8 mouse cellular contexts compared by ENCODE assay signal in the genomic region with DNA sequence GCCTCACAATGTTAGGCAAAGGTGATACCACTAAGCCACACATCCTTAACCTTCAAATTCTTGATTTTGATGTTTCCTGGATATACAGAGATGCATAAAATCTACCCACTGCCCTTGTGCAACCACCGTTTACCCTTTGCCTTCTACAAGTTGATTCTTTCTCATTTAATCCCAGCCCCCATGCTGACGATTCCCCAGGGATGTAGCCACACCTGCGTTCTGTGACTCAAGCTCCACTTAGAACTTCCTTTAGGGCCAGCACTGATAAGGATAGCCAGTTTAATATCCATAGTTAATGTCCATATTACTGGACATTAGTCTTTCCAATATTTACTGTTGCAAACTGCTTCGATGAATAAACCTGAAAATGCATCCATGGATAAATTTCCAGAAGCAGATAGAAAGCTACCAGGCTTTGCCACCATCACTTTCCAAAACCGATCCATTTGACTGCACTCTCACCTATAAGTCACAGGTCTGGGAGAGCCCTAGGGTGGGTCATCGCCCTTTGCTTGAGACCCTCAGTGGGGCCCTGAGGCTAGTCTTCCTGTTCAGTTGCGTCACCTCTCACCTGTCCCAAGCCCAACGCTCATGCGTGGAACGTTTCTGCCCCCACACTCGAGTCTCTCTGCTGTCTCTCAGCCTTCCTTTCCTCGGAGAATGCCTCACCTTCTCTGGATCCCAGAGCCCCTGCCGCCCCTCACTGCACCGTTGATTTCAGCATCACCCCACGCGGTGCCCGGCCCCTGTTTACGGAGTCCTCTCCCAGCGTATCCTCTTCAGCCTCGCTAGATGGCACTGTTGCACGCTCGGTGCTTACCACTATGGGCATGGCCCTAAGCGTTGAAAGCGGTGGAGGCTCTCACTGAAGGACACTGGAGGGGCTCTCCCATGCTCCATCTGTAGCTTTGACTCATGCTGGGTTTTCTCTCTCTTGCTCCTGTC. TPM values are rescaled to one million over a fixed set of nuclear protein-coding genes. Genes with fewer than 3 reads are reported as not detected.
DNase-seq lines count a peak whose midpoint lies in the region; ATAC-seq and TF ChIP-seq lines count a peak whose summit lies in the region.

No protein-coding gene starts in this region.

- H3K27me3 ChIP-seq in C2C12 (ENCODE audit: control insufficient read depth, insufficient read depth, insufficient read length) = no peaks in the 10 kb centered on the region
- no peaks in the 10 kb centered on the region for H3K27me3 ChIP-seq in embryonic facial prominence, embryonic 13.5 days
- H3K27me3 ChIP-seq in splenic B cell, adult 2 months (ENCODE audit: control insufficient read depth, insufficient read depth, low read length, poor library complexity, severe bottlenecking) = no peaks in the 10 kb centered on the region

- peak overlapping the region; percentile 56 for H3ac ChIP-seq in C2C12 (ENCODE audit: control insufficient read depth, insufficient read length, low read depth)

- ATAC-seq in embryonic facial prominence, embryonic 13.5 days (ENCODE audit: insufficient number of reproducible peaks, insufficient read depth, low FRiP score, low TSS enrichment, low read depth) = peak; percentile 79
- peak; percentile 92 for ATAC-seq in monocyte, adult 5-6 weeks (replicated peaks; ENCODE audit: insufficient number of reproducible peaks, low FRiP score, low TSS enrichment, poor library complexity, severe bottlenecking)

- peak; percentile 40 to 41 for DNase-seq in adrenal gland, postnatal 4 days (ENCODE audit: low spot score in 2 of 2)
- peak; percentile 72 for DNase-seq in heart, adult 8-10 months (ENCODE audit: low spot score)
- DNase-seq in kidney, adult 8-10 months = peak; percentile 64 to 67
- DNase-seq in liver = peak; percentile 83
- peak; percentile 93 for DNase-seq in splenic B cell, adult 2 months (ENCODE audit: low read depth, low spot score)

- peaks cover 59% of the 10 kb centered on the region for H3K79me2 ChIP-seq in C2C12 (ENCODE audit: control insufficient read depth, insufficient read depth)

- WGBS in embryonic facial prominence, embryonic 13.5 days = 5% methylated on average over 24 of the region's 24 CpGs

- TF ChIP-seq CTCF in C2C12 (IDR thresholded peaks at IDR 0.05; ENCODE audit: control insufficient read depth, insufficient read depth, insufficient read length) = peak; percentile 93

- peaks cover 14% of the 10 kb centered on the region for H3K4me1 ChIP-seq in embryonic facial prominence, embryonic 13.5 days

- H3K4me3 ChIP-seq in C2C12 (ENCODE audit: insufficient read depth, poor library complexity, severe bottlenecking) = peak overlapping the region; percentile 72
- H3K4me3 ChIP-seq in embryonic facial prominence, embryonic 13.5 days = peak overlapping the region; percentile 80

- peak overlapping the region; percentile 88; the same call in 1 of the 2 replicates for H3K9ac ChIP-seq in embryonic facial prominence, embryonic 13.5 days

- H3K27ac ChIP-seq in embryonic facial prominence, embryonic 13.5 days = 0 out of 2 replicates have a peak overlapping the region, but pooled peaks have one; percentile 80

- H3K36me3 ChIP-seq in C2C12 (ENCODE audit: control insufficient read depth, insufficient read depth) = peaks cover 26% of the 10 kb centered on the region
- 0 out of 2 replicates have a peak, but pooled peaks cover 3% of the 10 kb centered on the region for H3K36me3 ChIP-seq in embryonic facial prominence, embryonic 13.5 days
- no peaks in the 10 kb centered on the region for H3K36me3 ChIP-seq in splenic B cell, adult 2 months (ENCODE audit: control insufficient read depth, insufficient read depth, low read length, poor library complexity, severe bottlenecking)

- no peaks in the 10 kb centered on the region for H3K9me3 ChIP-seq in embryonic facial prominence, embryonic 13.5 days

- H3K79me3 ChIP-seq in C2C12 (ENCODE audit: low read depth) = peaks cover 37% of the 10 kb centered on the region

- peak overlapping the region; percentile 98 for H3K4me2 ChIP-seq in embryonic facial prominence, embryonic 13.5 days

TF ChIP-seq in C2C12, 6 proteins besides CTCF, POLR2A, EP300 and RAD21:
- TF ChIP-seq MAX (IDR thresholded peaks at IDR 0.05) (peak; percentile 15), MYOD1 (IDR thresholded peaks at IDR 0.05; ENCODE audit: control insufficient read depth, insufficient read length, low read depth) (peak; percentile 46), MYOG (IDR thresholded peaks at IDR 0.05; ENCODE audit: control insufficient read depth, extremely low read depth, insufficient read length) (no peak), CEBPB (IDR thresholded peaks at IDR 0.05; ENCODE audit: low read depth) (no peak)
TF ChIP-seq in C2C12: peak in this region for 2.

RNA-seq across cellular contexts. Expression of a gene that starts 1.1 kb away (rescaled TPM):
- 65.2 TPM for polyA plus RNA-seq in C2C12 (2012; fragmentation: generic; extraction: Trizol)
- total RNA-seq in adrenal gland, postnatal 4 days (2021) = 10 to 100 TPM; 45.0 to 52.8 TPM
- 104 and 108 TPM in 2 replicates for polyA plus RNA-seq in embryonic facial prominence, embryonic 13.5 days (2015; fragmentation: Nextera tagmentation; extraction: Ambion mirVana)
- 1 to 10 TPM in 3 of 4 experiments, under 1 TPM in 1; 0.56 to 2.3 (median 1.4) TPM for total RNA-seq in heart, adult 8-10 months (2022)
- total RNA-seq in monocyte, adult 5-6 weeks (2017) = 28.8 to 78.3 TPM (median 41.1 TPM) in 3 replicates

RNA-seq across cellular contexts. Expression of a gene that starts 33.3 kb away (rescaled TPM):
- polyA plus RNA-seq in C2C12 (2012; fragmentation: generic; extraction: Trizol) = 13,097 TPM
- total RNA-seq in adrenal gland, postnatal 4 days (2021) = 1,000 to 10,000 TPM; 2,291 to 2,466 TPM
- 1,553 and 1,557 TPM in 2 replicates for polyA plus RNA-seq in embryonic facial prominence, embryonic 13.5 days (2015; fragmentation: Nextera tagmentation; extraction: Ambion mirVana)
- 1,000 to 10,000 TPM; 1,398 to 1,706 (median 1,515) TPM for total RNA-seq in heart, adult 8-10 months (2022)
- total RNA-seq in monocyte, adult 5-6 weeks (2017) = 2,240 to 3,679 TPM (median 3,046 TPM) in 3 replicates

Comparison
In these comparisons a context has a peak if more than half of its experiments do, and no peak if none do; other contexts are left out.
1. Peak in every context shown above with its lines: DNase-seq, ATAC-seq, H3K4me3 ChIP-seq and H3K27ac ChIP-seq.
2. DNase-seq: peak in every context shown above with its lines; median percentile 93 in splenic B cell, adult 2 months; 83 in liver; 72 in heart, adult 8-10 months; 66 in kidney, adult 8-10 months; 40 in adrenal gland, postnatal 4 days.